Mouse (Mus musculus) retina, postnatal 1 day (tissue): ENCODE measurements around the gene C1qtnf9.

Source experiments
- DNase-seq: peaks from one replicate; pipeline ENCODE4 v3.0.0-alpha.2; 2012

The C1qtnf9 gene

DNA sequence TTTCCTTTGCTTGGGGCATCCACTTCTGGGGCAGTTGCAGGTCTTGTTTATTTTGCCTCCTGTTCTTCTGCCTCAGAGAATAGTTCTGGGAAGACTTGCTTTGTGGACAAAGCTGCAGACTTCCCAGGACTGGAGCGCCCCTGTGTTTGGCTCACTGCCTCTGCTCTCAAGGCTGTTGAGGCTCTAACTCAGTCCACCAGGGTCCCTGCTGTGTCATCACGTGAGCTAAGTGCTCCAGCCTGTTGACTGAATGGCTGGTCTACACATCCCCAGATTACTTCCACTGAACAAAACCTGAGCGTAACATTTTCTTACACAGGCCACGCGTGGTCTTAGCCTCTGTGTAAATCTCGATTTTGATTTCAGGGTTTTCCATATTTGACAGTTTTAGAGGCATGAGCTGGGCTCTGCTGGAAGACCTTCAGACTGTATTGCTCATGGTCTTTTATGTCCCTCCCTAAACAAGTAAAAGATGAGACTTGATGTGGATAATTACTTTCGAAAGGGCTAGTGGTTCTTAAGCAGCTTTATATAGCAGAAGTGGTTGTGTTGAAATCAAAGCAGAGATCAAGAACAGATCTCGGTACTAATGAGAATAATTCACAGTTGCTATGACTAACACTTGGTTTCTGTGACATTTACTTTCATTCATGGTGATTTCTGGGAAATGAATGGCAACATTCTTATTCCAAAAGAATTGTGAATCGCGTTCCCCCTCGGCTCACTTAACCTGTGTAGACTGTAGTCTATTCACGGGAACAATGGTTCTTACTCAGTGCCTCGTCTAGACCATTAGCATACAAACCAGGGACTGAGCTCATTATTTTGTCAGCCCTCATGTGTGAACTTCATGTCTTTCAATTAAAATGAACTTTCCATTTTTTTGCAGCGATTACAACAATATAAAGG lies 14.8 kb upstream of the C1qtnf9 start:
- peak; percentile 87 for DNase-seq

DNA sequence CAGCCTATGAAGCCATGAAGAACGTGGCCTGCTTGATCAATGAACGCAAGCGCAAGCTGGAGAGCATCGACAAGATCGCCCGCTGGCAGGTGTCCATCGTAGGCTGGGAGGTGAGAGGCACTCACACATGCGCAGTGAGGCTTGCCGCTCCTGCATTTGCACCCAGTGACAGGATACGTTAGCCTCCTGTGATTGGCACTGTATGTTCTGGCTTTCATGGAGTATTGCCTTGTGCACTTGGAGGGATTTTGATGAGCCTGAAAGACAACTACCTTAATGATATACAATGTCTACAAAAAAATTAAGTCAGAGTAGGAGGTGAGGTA lies 14.2 kb upstream of the C1qtnf9 start:
- no peak for DNase-seq

DNA sequence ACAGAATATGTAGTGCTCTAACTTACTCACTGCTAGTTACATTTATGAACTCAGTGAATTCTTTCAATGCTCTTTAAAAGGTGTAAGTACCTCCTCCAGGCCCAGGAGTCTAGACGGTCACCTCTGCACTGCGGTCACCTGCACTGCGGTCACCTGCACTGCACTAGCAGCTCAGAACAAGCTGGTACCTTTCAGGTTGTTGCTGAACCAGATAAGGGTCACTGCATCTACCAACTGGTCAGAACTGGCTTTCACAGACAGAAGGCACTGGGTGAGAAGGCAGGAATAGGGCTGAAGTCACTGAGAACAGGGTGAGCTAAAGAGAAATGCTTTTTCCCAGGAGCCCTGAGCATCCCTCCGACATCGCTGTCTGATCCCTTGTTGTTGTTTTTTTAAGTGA lies 13.3 kb upstream of the C1qtnf9 start:
- DNase-seq = no peak

DNA sequence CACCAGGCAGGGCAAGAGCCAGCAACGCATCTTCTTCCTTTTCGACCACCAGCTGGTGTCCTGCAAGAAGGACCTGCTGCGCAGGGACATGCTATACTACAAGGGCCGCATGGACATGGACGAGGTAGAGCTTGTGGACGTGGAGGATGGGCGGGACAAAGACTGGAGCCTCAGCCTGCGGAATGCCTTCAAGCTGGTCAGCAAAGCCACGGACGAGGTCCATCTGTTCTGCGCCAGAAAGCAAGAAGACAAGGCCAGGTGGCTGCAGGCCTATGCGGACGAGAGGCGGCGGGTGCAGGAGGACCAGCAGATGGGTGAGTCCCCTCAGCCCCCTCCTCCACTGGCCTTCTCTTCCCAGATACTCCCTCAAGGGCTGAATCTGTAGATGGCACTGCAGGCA lies 11.7 kb upstream of the C1qtnf9 start:
- no peak for DNase-seq

DNA sequence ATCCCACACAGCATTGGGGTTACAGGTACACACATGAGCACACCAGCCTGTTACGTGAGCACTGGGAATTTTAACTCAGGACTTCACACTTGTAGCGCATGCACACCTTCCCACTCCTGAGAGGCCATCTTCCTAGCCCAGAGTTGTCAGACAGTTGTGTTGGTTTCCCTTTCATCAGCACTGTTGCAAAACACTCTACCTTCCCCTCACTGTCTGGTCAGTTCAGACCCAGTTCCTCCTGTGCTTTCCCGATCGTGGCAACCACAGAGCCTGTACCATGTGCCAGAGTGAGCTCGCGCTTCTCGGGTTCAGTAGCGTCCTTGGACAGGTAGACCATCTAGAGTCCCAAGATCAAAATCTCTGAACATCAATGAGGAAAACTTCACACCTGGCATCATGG lies 10.7 kb upstream of the C1qtnf9 start:
- DNase-seq = no peak

DNA sequence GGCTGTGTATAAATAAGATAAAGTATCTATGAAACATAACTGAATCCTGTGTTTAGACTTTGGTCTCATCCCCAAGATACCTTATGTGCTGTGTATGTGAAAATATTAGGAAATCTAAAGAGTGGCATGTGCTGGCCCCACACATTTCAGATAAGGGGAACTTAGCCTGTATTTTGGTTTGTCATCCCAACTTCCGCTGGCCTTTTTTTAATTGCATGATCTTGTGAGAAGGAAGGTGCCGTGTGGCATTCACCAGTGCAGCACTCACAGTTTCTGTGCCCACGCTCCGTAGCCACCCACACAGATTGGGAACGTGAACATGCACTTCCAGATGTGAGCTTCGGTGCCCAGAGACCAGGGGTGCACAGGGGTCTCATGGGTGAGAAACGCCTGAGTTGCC lies 10.2 kb upstream of the C1qtnf9 start:
- DNase-seq = no peak

DNA sequence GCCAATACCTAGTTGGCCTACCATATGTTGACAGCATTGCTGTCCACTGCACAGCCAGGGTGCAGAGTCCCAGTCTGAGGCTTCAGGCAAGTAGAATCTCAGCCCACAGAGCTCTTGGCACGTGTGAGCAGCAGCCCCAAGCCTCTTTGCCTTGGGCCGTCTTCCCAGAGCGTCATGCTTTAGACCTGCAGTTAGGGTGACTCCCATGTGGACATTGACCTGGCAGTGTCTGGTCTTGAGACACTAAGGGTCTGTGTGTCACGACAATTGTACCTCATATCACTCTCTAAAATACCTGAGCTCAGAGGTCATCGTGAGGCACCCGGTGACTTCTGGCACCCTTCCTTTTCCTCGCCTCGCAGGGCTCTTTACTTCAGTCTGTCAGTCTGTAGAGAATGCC lies 8.8 kb upstream of the C1qtnf9 start:
- DNase-seq = no peak

DNA sequence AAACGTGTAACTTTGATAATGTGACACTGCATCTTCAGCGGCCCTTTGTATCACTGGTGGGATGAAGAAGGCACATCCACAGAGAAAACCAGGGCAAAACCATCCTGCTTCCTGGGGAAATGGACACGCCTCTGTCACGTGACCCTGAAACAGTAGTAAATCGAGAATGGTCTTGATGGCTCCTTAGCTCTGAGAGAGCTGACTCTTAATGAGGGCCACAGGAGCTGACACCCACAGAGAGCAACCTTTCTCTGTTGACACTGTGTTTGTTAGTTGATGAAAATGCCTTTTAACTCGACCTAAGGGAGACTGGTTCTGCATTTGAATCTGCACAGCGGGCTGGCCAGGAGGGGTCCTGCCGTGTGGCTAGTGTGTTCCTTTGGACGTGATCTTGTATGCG lies 6.1 kb upstream of the C1qtnf9 start:
- DNase-seq = no peak

DNA sequence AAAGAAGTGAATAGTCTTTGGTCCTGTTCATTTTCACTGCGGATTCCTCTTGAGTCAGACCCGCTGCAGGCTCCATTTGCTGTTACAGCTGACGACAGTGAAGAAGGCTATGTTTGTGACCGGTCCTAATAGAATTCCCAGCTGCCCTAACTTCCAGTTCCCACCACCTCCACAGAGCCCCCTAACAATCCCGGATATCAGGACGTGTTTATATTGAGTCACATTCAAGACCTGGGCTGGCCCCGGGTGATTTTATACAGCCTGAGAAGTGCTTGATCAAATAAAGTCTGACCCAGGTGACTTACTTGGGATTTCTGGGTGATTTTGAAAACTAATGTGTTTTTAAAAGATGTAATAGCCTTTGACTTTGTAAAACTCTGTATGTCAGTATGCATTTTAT lies 5.2 kb upstream of the C1qtnf9 start:
- DNase-seq = no peak

DNA sequence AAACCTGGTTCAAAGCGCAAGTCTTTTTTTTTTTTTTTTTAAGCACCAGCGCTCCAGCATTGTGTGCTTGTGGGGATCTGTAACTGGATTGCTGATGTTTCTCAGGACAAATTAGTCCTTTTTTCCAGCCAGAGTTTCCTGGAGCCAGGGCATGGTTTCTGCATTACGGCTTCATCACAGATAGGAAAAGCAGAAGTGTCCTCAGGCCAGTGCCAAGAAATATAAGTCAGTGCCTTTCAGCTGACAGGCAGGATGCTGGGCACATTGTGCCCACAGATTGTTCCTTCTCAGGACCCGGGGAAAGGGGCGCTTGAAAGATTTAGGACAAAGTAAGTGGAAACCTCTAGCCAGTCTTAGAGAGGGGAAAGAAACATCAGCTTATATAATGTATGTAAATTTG lies 4.2 kb upstream of the C1qtnf9 start:
- DNase-seq = no peak

DNA sequence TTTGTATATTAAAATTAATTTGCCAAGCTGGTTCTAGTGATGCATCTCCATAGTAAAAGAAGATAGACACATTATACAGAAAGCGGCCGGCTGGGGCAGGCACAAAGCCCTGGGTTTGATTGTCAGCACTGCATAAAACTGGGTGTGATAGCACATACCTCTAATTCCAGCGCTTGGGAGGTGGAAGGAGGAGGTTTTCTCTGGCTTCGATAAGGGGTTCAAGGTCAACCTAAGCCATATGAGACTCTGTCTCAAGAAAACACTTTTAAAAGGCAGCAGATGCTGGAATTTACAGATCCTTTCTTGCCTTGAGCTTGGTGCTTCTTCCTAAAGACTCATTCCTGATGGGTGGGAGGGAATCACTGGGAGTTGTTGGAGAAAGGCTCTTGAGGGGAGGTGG lies 3.4 kb upstream of the C1qtnf9 start:
- DNase-seq = no peak

DNA sequence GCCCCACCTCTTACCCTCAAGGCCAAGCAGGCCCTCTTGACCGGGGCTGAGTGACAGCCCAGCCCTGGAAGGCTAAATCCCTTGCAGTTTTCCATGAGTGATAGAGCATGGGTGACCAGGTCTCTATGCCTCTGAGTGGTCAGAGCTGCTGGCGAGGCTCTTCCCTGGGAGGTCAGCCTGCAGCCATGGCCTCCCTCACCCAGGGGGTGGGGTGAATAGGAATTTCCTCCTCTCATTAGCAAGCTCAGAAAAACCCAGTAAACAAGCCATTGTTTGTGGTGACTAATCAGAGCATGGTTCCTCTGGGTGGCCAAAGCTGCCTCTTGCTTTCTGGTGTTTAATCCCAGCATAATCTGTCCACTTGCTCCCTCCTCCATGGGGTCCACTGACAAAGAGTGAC lies 2.9 kb upstream of the C1qtnf9 start:
- peak; percentile 81 for DNase-seq

DNA sequence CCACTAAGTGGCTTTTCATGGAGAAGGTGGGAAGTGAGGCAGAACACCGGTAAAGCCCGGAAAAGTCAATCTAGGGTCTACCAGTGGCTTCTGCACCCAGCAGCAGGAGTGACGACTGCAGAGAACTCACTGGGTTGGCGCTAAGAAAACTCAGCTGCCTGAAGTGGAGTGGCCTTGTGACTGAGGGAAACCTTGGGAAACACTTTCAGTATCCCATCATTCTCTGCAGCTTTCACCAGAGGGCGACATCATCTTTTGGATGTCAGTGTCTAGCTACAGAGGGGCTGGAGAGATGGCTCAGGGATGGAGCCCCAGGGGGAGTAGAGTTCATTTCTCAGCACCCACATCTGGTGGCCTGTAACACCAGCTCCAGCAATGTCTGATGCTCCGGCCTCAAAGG lies 1.4 kb downstream of the C1qtnf9 start:
- DNase-seq = peak; percentile 46

DNA sequence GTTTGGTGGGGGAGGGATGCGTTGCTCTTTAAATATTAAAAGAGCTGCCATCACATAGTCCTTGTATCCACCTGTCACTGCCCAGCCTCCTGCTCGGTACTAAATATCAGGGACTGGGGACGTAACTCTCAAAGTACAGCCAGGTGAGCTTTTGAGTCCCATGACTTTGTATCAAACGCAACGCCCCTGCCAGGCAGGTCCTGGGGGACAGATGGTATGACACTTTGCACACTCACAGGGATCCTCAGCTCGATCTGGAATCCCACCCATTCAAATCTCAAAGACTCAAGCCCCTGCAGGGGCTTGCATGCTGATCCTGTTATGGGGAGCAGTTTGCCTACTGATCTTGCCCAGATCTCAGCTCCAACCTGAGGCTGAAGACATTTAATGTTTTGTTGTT lies 2.7 kb downstream of the C1qtnf9 start:
- no peak for DNase-seq

DNA sequence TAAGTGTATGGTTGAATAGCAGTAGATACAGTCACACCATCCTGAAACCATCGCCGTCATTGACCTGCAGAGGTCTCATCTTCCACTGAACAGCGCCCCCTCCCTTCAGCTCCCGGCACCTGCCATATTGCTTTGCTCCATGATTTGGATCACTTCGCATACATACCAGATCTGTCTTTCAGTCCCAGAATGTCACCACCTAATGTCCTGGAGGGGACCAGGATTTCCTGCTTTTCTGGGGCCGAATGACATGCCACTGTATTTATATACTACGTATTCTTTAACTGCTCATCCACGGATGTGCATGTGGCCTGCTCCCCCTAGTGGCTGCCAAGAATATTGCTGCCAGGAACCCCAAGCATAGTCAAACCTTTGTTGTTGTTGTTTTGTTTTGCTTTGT lies 3.1 kb downstream of the C1qtnf9 start:
- DNase-seq = peak; percentile 81

DNA sequence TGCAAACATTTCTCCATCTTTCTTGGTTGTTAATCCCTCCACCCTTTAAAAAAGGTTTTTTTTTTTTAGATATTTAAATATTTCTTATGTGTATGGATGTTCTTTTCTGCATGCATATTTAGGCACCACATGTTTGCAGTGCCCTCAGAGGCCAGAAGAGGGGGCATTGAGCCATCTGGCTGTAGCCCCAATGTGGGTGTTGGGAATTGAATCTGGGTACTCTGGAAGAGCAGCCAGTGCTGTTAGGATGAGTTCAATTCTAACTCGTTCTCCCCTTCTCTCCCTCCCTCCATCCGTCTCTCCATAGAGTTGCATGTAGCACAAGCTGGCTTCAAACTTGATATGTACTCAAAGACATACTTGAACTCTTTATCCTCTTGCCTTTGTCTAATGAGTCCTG lies 5.5 kb downstream of the C1qtnf9 start:
- no peak for DNase-seq

DNA sequence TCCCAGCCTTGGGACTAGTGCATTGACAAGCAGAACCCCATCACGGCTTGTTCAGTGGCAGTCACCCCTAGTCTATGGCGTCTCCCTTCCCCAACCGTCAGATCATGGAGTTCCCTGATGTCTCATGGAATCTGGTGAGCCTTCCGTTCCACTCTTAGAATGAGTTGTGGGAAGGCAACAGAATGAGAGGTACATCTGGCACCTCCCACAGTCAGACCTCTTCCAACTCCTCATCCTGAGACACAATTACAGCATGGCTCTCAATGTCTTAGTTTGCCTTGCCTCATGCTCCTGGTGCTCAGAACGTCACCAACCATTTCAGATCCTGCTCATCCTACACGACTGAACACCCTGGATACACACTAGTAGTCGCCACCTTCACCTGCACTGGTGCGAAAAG lies 8.6 kb downstream of the C1qtnf9 start:
- no peak for DNase-seq

DNA sequence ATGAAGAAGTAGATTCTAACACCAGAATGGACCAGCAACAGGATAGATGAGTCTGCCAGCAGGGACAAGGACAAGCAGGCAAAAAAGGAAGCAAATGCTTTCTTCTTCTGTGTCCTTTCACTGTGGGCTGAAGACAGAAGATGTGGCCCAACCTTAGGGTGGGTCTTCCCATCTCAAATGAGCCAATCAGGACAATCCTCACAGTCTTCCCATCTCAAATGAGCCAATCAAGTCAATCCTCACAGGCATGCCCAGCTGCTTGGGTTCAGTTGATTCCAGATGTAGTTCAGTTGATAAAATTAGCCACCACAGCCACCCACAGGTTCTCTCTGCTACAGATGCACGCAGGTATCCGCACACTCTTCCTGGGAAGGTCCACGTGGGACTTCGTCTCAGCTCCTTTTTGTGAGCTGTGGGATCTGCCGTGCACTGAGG lies 9.6 kb downstream of the C1qtnf9 start:
- DNase-seq = no peak

DNA sequence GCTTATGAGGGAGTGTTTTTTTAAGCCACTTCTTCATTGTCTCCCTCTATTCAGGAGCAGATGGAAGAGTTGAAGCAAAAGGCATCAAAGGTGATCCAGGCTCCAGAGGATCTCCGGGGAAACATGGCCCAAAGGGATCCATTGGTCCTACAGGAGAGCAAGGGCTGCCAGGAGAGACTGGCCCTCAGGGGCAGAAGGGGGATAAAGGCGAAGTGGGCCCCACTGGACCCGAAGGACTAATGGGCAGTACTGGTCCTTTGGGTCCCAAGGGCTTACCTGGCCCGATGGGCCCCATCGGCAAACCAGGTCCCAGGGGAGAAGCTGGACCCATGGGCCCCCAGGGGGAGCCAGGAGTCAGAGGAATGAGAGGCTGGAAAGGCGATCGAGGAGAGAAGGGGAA lies 11.3 kb downstream of the C1qtnf9 start:
- no peak for DNase-seq

DNA sequence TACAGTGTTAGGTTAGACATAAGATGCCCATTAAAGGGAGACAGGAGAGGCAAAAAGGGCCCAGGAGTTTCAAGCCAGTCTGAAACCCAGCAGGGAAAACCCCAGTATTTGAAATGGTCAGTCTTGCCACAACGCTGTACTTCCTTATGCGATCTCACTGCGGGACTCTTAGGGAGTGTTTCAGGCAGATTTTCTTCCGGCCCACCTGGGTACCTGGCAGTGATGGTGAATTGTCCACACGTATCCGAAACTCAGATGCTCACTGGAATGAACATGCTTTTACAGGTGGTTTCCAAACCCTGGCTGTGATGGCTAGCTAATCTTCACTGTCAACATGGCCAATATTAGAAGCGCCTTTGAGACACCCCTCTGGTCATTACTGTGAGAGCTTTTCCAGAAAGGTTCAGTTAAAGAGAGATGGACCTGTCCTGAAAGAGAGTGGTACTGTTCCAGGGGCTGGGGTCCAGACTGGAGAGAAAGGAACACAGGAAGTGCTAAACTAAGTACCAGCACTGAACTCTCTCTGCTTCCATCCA lies 14.3 kb downstream of the C1qtnf9 start:
- DNase-seq = peak; percentile 32

DNA sequence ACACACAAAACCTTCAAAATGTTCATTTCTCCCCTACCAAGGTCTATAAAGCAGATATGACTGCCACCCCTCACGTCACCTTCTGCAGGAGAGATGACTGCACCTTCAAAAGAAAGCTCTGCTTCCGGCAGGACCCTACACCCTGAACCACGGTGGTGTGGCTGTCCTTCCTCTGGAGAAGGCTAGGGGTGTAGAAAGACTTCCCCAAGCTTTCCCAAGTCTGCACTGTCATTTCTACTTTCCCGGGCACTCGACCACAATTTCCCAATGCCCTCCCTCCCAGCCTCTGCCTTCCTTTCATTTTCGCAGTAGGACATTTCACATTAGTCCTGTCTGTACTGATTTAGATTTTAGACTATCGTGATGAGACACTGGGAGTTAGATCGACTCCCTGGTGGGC lies 15.3 kb downstream of the C1qtnf9 start:
- no peak for DNase-seq

DNA sequence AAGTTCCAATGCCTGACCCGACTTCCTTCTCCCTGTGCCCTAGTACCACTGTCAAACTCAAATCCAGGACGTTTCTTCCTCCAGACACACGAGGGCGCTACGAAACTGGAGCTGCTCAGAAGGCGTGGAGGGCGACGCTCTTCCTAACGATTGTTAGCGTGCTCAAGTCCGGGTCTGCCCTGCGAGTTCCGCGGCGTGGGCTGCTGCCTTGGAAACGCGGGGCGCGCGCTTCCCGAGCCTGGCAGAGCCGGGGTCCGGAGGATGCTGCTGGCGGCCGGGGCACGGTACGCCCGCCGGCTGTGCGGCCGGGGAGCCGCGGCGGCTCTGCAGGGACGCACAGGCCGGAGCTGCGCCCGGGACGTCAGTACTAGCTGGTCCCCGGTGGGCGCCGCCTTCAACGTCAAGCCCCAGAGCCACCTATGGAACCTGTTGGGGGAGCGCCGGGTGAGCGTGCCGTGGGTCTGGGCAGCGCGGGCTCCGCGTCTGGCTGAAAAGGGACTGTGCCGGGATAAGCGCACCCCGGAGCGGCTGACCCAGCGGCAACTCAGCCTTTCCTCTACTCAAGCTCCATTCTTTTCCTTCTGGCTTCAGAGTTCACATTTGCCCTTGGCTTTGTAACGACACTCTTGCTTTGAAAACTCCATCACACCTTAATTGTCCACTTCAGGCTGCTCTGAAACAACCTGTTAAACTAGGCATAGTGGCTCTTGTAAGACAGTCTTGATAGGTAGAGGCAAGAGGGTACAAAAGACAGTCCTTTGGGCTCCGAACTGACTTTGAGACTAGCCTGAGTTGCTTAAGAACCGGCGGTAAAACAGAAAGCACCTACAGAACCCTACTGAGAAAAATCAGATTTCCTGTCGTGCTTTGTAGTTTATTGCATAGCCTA lies 16.7 kb downstream of the C1qtnf9 start, which contains the start of gene Mipep:
Mipep (plus strand) TSS at position 147 of the 889 bp plus-strand sequence.
- peak; percentile 98 for DNase-seq

DNA sequence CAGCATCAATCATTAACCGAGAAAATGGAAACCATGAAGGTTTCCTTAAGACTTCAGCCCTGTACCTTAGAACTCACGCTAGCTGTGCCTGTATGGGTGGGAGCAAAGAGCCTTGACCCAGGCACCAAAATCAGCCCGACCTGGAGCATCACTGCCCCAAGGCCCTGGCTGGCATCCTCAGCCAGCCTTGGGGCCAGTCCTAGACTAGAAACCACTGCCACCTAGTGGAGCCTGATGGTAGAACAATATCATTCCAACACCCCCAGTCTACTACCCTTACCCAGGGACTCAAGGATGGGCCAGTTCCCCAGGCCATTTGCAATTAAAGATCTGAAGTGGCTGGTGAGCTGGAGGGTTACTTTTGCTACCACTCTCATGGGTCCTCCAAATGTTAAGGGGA lies 22.2 kb downstream of the C1qtnf9 start:
- DNase-seq = peak; percentile 76
